Mouse (Mus musculus) natural killer cell, adult 2 months (primary cell): ENCODE results near the gene Zscan22.
"Not testable (repeated sequence)": the region's sequence is repeated elsewhere in the genome, so short reads cannot be mapped to it uniquely, and the experiment has no call there.

Experiments
- DNase-seq, 2 experiments: peaks; one replicate each; pipeline ENCODE4 v3.0.0; 2022; ENCODE audit warnings: low spot score in 2 of 2

Gene Zscan22

DNA sequence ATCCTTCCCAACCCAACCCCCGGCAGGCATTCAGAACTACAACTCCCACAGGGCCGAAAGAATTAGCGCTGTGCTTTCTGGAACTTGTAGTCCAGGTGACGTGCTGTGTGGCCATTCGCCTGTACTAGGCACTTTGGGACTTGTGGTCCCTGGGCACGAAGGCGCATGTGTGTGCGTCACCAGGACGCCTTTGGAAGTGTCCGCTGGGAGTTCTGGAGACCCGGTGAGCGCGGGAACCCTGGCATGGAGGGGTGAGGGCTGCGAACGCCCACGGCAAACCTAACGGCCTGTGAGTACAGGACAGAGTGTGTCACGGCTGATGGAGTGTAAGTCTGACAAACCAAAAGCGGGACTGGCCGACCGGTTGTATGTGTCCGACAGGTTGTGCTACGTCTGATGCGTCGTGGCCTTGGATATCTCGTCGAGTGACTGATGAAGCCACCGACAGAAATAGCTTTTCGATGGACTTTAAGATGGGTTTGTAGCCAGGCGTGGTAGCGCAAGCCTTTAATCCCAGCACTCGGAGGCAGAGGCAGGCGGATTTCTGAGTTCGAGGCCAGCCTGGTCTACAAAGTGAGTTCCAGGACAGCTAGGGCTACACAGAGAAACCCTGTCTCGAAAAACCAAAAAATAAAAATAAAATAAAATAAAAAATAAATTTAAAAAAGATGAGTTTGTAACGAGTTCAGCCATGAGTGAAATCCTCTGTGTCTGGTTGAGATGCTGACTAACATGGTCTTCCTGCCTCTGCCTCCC, at the start of gene Zscan22:
TSS of gene Zscan22 (plus strand) at position 161 of the 756 bp plus-strand sequence.
- DNase-seq: peak; percentile 75 to 80

DNA sequence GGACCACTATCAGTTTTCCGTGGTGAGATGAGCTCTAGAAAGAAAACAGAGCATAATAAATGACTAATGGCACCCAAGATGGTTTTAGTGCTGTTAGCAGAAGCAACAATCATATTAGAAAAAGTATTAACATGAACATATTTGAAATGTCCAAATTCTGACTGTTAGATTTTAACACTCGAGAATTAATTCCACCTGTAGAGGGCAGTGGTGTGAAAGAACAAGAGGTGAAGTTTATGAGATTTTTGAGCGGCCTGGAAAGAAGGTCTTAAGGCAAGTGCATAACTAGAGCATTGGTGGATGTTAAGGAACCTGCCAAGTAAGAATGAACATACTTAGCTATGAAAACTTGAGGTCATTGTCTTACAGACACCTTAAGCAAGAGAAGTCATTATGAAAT, 23.3 kb upstream of the Zscan22 start:
- peak; percentile 1 to 10 for DNase-seq

DNA sequence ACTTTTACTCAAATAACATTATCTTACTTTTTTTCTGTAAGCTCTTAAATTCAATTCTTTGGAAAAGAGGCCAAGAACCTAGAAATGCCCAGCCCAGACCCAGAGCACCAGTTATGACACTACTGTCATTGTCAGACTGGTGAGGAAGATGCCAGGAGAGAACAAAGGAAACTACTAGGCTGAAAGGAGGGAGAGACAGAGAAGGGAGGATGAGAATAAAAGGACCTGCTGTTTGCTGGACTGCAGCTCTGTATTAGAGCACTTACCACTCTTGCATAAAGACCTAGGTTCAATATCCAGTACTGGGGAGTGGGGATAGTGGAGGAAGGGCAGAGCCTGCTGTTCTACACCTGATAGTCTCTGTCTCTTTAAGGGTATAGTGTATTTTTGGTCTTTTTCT, 17.6 kb upstream of the Zscan22 start:
- DNase-seq: no peak

DNA sequence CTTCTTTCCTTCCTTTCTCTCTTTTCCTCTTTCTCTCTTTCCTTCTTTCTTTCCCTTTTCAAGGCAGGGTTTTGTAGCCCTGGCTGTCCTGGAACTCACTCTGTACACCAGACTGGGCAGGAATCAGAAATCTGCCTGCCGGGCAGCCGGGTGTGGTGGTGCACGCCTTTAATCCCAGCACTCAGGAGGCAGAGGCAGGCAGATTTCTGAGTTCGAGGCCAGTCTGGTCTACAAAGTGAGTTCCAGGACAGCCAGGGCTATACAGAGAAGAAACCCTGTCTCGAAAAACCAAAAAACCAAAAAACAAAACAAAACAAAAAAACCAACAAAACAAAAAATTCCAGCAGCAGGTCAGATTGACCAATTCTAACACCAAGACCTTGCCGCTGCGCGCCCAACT, 17.1 kb upstream of the Zscan22 start:
- DNase-seq: not testable (repeated sequence)

DNA sequence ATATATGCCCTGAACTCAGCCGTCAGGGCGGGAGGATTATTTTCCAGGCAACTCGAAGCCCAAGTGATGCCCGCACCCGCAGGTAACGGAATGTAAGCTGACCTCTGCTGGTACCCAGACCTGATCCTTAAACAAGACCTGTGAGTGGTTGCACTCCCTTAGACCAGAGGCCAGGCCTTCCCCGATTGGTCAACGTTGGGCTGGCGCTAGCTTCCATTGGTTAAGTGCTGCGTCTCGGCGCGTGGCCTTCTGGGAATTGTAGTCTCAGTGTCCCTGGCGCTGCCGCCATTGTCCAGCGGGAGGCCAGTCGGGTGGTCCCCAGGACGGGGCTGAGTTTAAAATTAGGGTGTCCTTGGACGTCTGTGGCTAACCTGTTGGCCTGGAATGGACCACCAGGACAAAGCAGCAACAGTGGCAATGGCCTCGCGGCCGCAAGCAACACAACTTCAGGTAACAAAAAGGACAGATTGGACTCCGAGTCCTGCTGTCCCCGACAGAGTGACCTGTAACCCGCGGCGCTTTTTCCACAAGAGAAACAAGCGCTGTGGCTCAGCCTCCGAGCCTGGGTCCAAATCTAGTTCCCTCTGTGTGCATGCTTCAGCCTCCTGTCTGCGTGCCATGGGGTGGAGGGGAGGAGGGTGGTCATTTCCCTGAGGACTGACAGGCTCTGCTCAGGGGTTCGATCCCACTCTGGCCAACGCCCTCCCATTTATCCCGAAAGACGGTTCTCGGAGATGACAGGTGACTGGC, 16.5 kb upstream of the Zscan22 start, which contains the start of gene Zfp128:
TSS of gene Zfp128 (plus strand) at position 267 of the 750 bp plus-strand sequence.
- peak; percentile 84 to 87 for DNase-seq

DNA sequence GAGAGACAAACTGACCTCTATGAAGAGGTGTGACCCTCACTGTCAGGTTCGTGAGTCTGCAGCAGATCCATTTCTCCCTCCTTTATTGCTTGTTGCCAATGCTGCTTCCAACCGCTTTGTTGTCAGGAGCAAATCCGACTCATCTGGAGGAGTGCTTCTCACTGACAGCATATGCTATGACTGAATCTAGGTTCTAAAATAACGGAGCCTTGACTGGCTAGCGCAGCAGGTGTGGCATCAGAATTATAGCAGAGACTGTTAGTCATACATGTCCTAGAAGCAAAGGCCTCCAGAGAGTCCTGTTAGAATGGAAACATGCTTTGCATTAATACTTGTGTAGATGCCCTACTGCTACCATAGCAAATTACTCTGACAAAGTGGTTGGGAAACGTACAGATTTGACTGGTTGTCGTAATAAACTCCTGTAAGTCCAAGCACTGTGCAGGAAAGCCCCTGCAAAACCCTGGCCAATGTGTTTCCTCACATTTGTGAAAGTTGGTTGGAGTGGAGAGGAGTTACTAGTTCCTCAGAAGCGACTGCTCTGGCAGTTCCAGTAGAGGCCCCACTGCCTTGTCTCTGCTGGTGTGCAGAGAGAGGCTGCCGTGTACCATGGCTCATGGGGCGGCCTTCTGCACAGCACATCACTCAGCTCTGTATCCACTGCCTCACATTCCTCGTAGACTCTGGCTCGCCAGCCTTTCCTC, 10.9 kb upstream of the Zscan22 start:
- DNase-seq: no peak

DNA sequence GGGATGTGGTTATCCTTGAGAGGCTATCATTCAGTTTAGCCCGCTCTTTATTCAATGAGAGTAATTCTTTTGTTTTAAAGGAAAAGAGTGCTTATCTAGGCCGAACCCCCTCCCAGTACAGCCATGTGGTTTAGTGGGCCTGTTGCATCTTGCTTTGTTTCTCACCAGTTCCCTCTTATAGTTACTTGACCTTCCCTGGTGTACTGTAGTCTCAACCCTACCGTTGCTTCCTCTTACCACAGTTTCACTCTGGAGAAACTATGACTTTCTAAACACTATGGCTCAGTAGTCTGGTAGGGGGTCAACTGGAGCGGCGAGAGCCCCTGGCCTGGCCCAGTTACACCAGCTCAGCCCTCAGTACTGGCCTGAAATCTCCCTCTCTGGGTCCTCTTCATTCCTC, 10.0 kb upstream of the Zscan22 start:
- no peak for DNase-seq

DNA sequence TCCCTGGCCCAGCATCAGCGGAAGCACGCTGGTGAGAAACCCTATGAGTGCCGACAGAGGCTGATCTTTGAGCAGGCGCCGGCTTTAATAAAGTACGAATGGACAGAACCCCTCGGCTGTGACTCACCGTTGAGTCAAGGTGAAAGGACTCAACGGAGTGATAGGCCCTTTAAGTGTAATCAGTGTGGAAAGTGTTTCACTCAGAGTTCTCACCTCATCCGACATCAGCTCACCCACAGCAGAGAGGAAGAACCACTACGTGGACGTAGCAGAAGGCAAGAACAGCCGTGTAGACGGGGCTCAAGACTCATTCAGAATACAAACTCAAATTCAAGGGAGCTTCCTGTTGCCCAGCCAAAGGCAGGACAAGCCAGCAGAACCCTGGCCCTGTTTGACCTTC, 6.7 kb upstream of the Zscan22 start:
- no peak for DNase-seq

DNA sequence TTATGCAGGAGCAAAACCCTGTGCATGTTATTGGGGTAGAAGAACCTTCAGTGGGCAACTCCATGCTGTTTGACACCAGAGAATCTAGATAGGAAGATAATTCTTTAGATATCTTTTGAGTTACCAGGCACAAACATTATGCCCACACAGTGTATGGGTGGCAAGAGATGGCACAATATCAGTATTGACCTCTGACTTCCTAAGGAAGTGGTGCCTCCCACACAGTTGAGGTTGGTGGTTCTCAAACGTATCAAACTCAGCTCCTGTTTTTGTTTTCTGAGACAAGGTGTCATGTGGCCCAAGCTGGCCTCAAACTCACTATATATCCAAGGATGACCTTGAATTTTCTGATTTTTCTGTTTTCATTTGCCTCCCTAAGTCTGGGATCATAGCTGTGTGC, 6.3 kb upstream of the Zscan22 start:
- DNase-seq: no peak

DNA sequence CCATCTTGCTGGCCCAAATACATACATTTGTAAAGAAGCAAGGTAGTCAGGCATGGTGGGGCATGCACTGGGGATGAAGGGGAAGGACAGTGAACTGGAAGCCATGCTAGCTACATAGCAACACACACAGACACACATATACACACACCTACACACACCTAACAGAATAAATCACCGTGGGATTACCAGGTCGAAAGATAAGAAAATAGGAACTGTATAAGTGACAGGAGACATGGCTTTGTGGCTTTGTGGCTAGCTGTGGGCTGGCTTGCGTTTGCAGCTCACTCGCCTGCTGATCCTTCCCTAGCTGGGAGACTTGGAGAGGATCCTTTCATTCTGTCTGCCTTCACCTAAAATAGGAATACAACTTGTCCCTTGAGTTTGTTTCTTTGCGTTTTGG, 3.9 kb downstream of the Zscan22 start:
- no peak for DNase-seq

DNA sequence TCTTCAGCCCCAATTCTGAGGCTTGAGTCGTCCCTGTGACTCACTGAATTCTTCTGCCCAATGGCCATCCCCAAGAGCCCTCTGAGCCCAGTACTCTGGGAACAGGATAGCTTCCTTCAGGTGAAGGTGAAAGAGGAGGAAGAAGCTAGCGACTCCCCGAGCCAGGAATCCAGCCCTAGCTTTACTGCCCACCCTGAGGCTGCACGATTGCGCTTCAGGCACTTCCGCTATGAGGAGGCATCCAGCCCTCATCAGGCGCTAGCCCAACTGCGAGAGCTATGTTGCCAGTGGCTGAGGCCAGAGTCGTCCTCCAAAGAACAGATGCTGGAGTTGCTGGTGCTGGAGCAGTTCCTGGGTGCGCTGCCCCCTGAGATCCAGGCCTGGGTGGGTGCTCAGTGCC, 6.0 kb downstream of the Zscan22 start:
- no peak for DNase-seq

DNA sequence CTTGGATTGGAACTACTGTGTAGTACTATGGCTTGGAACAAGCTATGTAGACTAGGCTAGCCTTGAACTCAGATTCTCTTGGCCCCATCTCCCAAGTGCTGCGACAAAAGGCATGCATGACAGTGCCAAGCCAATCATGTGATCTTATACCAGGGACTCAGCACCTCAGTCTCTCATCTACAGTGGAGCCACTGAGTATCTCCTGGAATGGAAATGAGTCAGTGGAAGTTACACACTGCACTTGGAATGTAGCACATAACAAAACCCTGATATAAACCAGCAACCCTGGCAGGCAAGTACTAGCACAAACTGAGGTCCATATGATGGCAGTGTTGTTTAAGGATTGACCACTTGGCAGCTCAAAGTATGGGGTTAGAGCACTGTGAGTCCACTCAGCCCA, 7.5 kb downstream of the Zscan22 start:
- DNase-seq: no peak

DNA sequence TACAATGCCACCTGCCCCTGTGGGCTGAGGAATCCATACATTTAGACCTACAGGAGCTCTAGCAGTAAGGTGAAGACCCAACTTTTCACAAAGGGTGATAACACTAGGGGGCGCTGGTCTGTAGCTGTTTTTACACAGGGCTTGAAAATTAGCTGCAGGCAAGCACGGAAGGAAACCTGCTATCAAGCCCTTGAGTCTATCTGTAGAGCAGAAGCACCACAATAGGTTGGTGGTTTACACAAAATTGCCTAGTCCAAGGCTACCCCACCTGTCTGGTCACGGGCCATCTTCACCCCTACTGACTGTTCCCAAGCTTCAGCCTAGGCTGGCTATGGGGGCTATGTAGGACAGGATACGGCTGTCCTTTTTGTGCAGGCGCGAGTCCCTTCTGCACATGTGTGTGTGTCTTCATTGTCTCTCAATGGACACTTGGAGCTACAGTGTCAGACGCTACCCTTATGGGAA, 11.9 kb downstream of the Zscan22 start:
- peak; percentile 81 to 85 for DNase-seq

DNA sequence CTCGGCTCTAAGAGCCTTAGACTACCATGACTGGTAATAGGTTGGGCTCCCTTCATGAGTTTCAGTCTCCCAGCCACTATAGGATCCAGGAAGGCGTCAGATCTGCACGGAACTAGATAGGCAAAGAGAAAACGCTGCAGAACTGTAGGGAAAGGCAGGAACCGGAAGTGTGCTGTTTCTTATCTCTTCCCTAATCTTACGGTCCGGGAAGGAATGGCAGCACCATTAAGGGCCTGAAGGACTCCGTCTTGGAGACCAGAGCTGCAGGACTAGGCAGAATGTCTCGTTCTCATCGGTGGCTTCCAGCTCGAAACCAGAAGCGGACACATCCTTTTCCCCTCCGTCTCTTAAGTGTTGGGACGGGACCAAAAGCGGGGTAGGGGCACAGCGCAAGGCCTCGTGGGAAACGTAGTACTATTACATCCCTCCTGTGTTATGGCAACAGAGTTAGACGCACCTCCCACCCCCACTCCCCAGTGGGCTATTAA, 12.6 kb downstream of the Zscan22 start:
- peak in 1 of 2 experiments; percentile 9 for DNase-seq

DNA sequence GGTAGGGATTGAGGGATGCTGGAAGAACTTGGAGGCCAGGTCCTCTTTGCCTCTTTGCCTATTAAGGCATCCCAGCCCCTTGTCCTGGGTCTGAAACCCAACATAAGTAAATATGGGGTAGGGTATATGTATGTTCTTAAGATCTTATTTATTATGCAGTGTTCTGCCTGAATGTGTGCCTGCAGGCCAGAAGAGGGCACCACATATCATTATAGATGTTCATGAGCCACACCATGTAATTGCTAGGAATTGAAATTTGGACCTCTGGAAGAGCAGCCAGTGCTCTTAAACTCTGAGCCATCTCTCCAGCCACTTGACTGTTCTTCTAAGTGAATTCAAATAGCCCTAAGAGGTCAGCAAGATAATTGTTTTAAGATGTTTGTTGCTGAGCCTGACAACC, 15.9 kb downstream of the Zscan22 start:
- no peak for DNase-seq

DNA sequence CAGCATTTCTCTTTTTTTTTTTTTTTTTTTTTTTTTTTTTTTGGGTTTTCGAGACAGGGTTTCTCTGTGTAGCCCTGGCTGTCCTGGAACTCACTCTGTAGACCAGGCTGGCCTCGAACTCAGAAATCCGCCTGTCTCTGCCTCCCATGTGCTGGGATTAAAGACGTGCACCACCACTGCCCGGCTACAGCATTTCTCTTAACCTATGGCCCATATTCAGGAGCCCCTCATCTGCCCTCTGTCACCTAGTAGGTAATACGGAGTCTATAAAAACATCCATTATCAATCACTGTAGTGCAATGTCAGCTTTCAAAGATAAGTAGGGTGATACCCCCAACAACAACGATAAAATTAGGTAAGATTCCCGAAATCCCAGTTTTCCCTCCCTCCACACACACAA, 22.9 kb downstream of the Zscan22 start:
- not testable (repeated sequence) for DNase-seq

DNA sequence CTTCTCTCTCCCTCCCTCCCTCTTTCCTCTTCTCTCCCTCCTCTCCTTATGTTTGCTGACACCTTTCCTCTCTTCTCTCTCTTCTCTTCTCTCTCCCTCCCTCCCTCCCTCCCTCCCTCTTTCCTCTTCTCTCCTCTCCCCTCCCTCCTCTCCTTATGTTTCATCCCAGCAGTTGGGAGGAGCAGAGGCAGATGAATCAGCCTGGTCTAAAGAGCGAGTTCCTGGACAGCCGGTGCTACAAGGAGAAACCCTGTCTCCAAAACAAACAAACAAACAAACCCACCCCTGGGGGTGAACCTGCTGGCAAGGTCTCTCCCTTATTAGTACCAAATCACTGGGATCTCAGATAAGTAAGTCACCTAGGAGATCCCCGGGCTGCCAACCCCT, 23.7 kb downstream of the Zscan22 start:
- no peak for DNase-seq

DNA sequence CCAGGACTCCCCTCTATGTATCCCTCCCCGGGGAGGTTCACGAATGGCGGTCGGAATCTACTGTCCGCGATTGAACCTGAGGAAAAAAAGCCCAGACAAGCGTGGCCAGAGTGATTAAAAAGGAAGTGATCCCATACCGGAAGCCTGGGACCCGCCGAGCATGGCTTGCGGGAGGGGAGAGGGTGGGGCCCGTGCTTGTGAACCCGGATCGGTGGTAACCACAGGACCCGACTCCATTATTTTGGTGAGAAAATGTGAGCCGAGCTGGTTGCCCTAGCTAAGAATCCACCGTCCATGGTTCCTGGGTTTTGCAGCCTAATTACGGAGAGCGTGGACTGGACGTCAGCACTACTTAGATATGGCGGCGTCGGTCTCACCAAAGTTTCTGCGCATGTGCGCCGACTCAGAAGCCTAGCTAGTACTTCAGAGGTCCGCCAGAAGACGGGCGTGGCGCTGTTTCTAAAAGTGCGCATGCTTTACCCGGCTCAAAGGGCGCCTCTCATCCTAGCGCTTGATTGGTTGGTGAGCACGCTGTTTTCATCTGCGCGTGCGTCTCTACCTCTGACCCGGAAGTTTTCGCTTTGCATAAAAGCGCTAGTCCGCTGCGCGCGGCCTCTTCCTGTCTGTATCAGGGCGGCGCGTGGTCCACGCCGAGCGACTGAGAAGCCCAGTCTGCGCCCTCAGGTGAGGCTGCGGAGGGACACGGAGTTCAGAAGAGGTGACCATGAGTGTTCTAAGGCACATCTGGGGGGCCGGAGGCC, 24.3 kb downstream of the Zscan22 start, which contains the start of gene Rps5:
TSS of gene Rps5 (plus strand) at position 586 of the 761 bp plus-strand sequence.
- peak; percentile 98 to 99 for DNase-seq

DNA sequence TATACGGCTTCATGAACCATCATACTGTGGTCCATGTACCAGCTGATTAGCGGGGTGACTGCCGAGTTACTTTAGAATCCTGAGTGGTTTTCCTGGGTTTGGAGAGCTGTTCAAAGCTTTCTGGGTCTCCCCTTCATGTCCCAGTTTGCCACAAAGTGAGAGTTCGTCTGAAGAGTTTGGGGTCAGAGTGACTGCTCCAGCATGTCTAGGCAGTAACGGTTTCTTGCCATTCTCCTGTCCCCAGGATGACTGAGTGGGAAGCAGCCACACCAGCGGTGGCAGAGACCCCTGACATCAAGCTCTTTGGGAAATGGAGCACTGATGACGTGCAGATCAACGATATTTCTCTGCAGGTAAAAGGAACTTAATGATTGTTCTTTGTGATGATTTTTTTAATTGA, 25.1 kb downstream of the Zscan22 start:
- no peak for DNase-seq

DNA sequence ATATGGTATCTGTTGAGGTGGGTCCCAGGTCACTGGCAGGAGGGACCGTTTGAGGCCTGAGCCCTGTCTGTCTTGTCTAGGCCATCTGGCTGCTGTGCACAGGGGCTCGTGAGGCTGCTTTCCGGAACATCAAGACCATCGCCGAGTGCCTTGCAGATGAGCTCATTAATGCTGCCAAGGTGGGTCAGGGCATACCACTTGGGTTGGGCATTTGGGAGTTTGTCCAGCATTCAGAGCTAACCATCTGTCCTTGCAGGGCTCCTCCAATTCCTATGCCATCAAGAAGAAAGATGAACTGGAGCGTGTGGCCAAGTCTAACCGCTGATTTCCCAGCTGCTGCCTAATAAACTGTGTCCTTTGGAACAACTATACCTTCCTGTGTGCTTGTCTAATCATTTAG, 28.7 kb downstream of the Zscan22 start:
- no peak for DNase-seq

DNA sequence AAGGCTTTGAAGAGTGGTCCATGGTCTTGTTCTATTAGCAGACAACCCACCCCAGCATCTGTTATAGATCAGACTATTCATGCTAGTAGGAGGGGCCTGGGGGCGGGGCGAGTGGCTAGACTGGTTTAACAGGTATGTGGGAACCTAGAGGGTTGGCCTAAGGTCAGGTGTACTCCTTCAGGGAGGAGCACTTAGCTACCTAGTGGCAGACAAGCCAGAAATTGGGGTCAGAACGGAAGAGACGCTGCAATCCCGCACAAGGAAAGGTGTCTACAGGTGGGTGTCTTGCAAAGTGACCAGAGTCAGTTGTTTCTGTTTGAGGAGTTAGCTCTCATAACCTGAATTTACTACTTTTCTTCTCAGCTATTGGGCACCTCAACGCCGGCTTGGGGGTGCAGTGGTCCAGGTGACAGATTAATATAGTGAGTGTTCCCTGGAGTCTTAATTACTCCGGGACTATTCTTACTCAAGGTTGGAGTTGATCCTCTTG, 29.6 kb downstream of the Zscan22 start, which contains the start of gene Rnf225:
TSS of gene Rnf225 (plus strand) at position 226 of the 490 bp plus-strand sequence.
- no peak for DNase-seq
